ENCODE assay signal across 21 mouse cellular contexts in genomic region chr17:11642328-11642727, GRCm38 (mm10).
DNase-seq lines count a peak whose midpoint lies in the region; ATAC-seq and TF ChIP-seq lines count a peak whose summit lies in the region.
"Had no signal": no experiment of that assay in that cellular context is flagged by ENCODE, and none has a peak within 500 bp of the region (broad histone marks: within the 10 kb centered on the region; RNA-seq: fewer than 3 reads in every experiment).

No protein-coding gene starts in this region.

- no peaks in the 10 kb centered on the region for H3K27me3 ChIP-seq in hindbrain, embryonic 15.5 days
- no peaks in the 10 kb centered on the region for H3K27me3 ChIP-seq in hindbrain, embryonic 14.5 days (ENCODE audit: control insufficient read depth, insufficient read depth, low read length)
- H3K27me3 ChIP-seq: embryonic facial prominence, embryonic 12.5 days; embryonic facial prominence, embryonic 15.5 days; Patski had no signal

- H3K4me2 ChIP-seq in hindbrain, embryonic 15.5 days: no peak overlapping the region
- H3K4me2 ChIP-seq in hindbrain, embryonic 14.5 days (replicated peaks): no peak overlapping the region
- H3K4me2 ChIP-seq: embryonic facial prominence, embryonic 12.5 days; embryonic facial prominence, embryonic 15.5 days; heart, embryonic 11.5 days had no signal

- TF ChIP-seq CTCF in lung, adult 2 months (IDR thresholded peaks at IDR 0.05; ENCODE audit: insufficient read depth, low read length): no peak

- ATAC-seq in hindbrain, embryonic 15.5 days (ENCODE audit: low FRiP score, low read depth): peak; percentile 27; the same call in 1 of the 2 replicates
- no peak for ATAC-seq in hindbrain, embryonic 14.5 days (ENCODE audit: low FRiP score)
- ATAC-seq: forebrain, embryonic 14.5 days; forebrain, postnatal 0 days; Patski had no signal

- 37% methylated on average over 1 of the region's 1 CpGs for WGBS in hindbrain, embryonic 15.5 days
- WGBS in hindbrain, embryonic 14.5 days: 48% methylated on average over 1 of the region's 1 CpGs
- 42% methylated on average over 1 of the region's 1 CpGs for WGBS in lung, adult 2 months

- H3K9me3 ChIP-seq in hindbrain, embryonic 15.5 days: no peaks in the 10 kb centered on the region
- H3K9me3 ChIP-seq in hindbrain, embryonic 14.5 days (ENCODE audit: control insufficient read depth, low read length): no peaks in the 10 kb centered on the region
- H3K9me3 ChIP-seq: embryonic facial prominence, embryonic 12.5 days; embryonic facial prominence, embryonic 15.5 days had no signal

- no peak overlapping the region for H3K27ac ChIP-seq in hindbrain, embryonic 15.5 days (replicated peaks)
- no peak overlapping the region for H3K27ac ChIP-seq in hindbrain, embryonic 14.5 days
- H3K27ac ChIP-seq: embryonic facial prominence, embryonic 12.5 days; embryonic facial prominence, embryonic 15.5 days; gastrocnemius, adult 2 months had no signal

- intact Hi-C loops in left cerebral cortex, postnatal 4 days (cut with DNase I): no loop called here

- H3K4me3 ChIP-seq in hindbrain, embryonic 15.5 days: no peak overlapping the region
- no peak overlapping the region for H3K4me3 ChIP-seq in hindbrain, embryonic 14.5 days (replicated peaks; ENCODE audit: low read length)
- H3K4me3 ChIP-seq in lung, adult 2 months (replicated peaks; ENCODE audit: extremely low read depth, low read depth, low read length): no peak overlapping the region
- H3K4me3 ChIP-seq: embryonic facial prominence, embryonic 12.5 days; embryonic facial prominence, embryonic 15.5 days; gastrocnemius, adult 2 months had no signal

- H3K36me3 ChIP-seq in hindbrain, embryonic 15.5 days: no peaks in the 10 kb centered on the region
- no peaks in the 10 kb centered on the region for H3K36me3 ChIP-seq in hindbrain, embryonic 14.5 days (replicated peaks; ENCODE audit: control insufficient read depth, insufficient read depth)
- H3K36me3 ChIP-seq: embryonic facial prominence, embryonic 12.5 days; embryonic facial prominence, embryonic 15.5 days had no signal

- no peak for TF ChIP-seq POLR2A in lung, adult 2 months (IDR thresholded peaks at IDR 0.05; ENCODE audit: borderline replicate concordance, extremely low read depth, low read depth, low read length)

- no peaks in the 10 kb centered on the region for H3K4me1 ChIP-seq in hindbrain, embryonic 15.5 days (replicated peaks)
- H3K4me1 ChIP-seq in hindbrain, embryonic 14.5 days (replicated peaks; ENCODE audit: control insufficient read depth, insufficient read depth, low read length): 0 out of 2 replicates have a peak, but pooled peaks cover 6% of the 10 kb centered on the region
- H3K4me1 ChIP-seq in lung, adult 2 months (ENCODE audit: control insufficient read depth, insufficient read depth, low read length): no peaks in the 10 kb centered on the region; the same call in 1 of the 2 replicates
- H3K4me1 ChIP-seq: embryonic facial prominence, embryonic 12.5 days; embryonic facial prominence, embryonic 15.5 days had no signal

- no peak for DNase-seq in hindbrain, embryonic 14.5 days (ENCODE audit: low spot score)
- DNase-seq in left cerebral cortex, postnatal 4 days: peak; percentile 5
- no peak for DNase-seq in left cerebral cortex, adult 18-20 months (ENCODE audit: low spot score in 2 of 2)
- peak; percentile 15 for DNase-seq in lung, postnatal 36 days
- DNase-seq in lung, adult 2 months: no peak
- peak; percentile 1 for DNase-seq in Muller cell, postnatal 12 days (ENCODE audit: inconsistent ontology term)
- DNase-seq: adrenal gland, postnatal 10 days; adrenal gland, postnatal 36 days; cerebellum, adult 18-20 months; cerebellum, adult 9-10 months; cerebellum, postnatal 25 days; forebrain, postnatal 0 days; gastrocnemius, adult 2 months; gastrocnemius, postnatal 14 days; heart, adult 11 months had no signal

- no peak overlapping the region for H3K9ac ChIP-seq in hindbrain, embryonic 15.5 days
- H3K9ac ChIP-seq in hindbrain, embryonic 14.5 days: no peak overlapping the region
- H3K9ac ChIP-seq: embryonic facial prominence, embryonic 12.5 days; embryonic facial prominence, embryonic 15.5 days; forebrain, postnatal 0 days had no signal

Comparison
In these comparisons a context has a peak if more than half of its experiments do, and no peak if none do; other contexts are left out.
1. DNase-seq: peak in left cerebral cortex, postnatal 4 days (single experiment), lung, postnatal 36 days (single experiment) and Muller cell, postnatal 12 days (single experiment); none in hindbrain, embryonic 14.5 days (single experiment), left cerebral cortex, adult 18-20 months (0 of 2) and lung, adult 2 months (single experiment).